Mouse (Mus musculus): ENCODE measurements around the gene Arhgef28.

DNA sequence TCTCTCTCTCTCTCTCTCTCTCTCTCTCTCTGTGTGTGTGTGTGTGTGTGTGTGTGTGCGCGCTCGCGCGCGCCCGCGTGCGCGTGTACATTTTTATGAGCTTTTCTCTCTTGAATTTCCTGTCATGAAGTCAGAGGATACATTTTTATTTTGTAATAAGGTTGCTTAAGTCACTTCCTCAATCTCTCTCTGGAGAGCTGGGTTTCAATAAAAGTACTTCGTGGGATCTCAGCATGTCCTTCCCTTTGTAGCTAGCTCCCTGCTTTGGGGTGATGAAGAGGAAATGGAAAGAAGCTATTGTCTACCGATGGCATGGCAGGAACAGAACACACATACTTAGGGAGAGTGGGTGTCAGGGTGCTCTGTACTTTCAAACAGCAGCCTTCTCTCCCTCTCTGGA, 336.8 kb downstream of the Arhgef28 start:
- TF ChIP-seq CTCF (IDR thresholded peaks at IDR 0.05; ENCODE audit: borderline replicate concordance, insufficient read depth, low read length) (no peak), POLR2A (IDR thresholded peaks at IDR 0.05; ENCODE audit: low read depth, low read length) (no peak)
